Mouse (Mus musculus): ENCODE data around the gene Gm9639. TPM values are rescaled to one million over a fixed set of nuclear protein-coding genes. Genes with fewer than 3 reads are reported as not detected.
"Not testable (repeated sequence)": the region's sequence is repeated elsewhere in the genome, so short reads cannot be mapped to it uniquely, and the experiment has no call there.

The Gm9639 gene
- not detected for total RNA-seq (2021)
- long read RNA-seq, experiment 1 = 0 reads
- long read RNA-seq, experiment 2 = 0 reads

- intact Hi-C loops (cut with DNase I; ENCODE audit: low total_unique reads) = no loop called here
- DNase-seq = no peak
Observed at GRCm38 (mm10) chr10:77794976-77795375, at the start of gene Gm9639. Gene Gm9639, minus strand, starts transcription at chr10:77795076.

GRCm38 (mm10) chr10:77839006-77839405 is 44.1 kb upstream of the Gm9639 start:
- DNase-seq = no peak
- intact Hi-C loops (cut with DNase I; ENCODE audit: low total_unique reads) = no loop called here

- intact Hi-C loops (cut with DNase I; ENCODE audit: low total_unique reads) = no loop called here
- DNase-seq = no peak
Observed at GRCm38 (mm10) chr10:77835647-77836046, 40.8 kb upstream of the Gm9639 start, which contains the start of gene Krtap10-10. Gene Krtap10-10, plus strand, starts transcription at chr10:77835947.

- intact Hi-C loops (cut with DNase I; ENCODE audit: low total_unique reads) = no loop called here
- no peak for DNase-seq
Observed at GRCm38 (mm10) chr10:77826951-77827350, 32.1 kb upstream of the Gm9639 start, which contains the start of gene Krtap10-4. Gene Krtap10-4, minus strand, starts transcription at chr10:77827095.

- intact Hi-C loops (cut with DNase I; ENCODE audit: low total_unique reads) = no loop called here
- DNase-seq = no peak
Observed at GRCm38 (mm10) chr10:77819203-77819602, 24.3 kb upstream of the Gm9639 start.

GRCm38 (mm10) chr10:77818523-77818922 is 23.6 kb upstream of the Gm9639 start:
- intact Hi-C loops (cut with DNase I; ENCODE audit: low total_unique reads) = no loop called here
- DNase-seq = no peak

GRCm38 (mm10) chr10:77815514-77815913 is 20.6 kb upstream of the Gm9639 start:
- intact Hi-C loops (cut with DNase I; ENCODE audit: low total_unique reads) = no loop called here
- DNase-seq = no peak

- intact Hi-C loops (cut with DNase I; ENCODE audit: low total_unique reads) = no loop called here
- no peak for DNase-seq
Observed at GRCm38 (mm10) chr10:77814382-77814781, 19.5 kb upstream of the Gm9639 start, which contains the start of gene Gm2696. Gene Gm2696, plus strand, starts transcription at chr10:77814682.

- intact Hi-C loops (cut with DNase I; ENCODE audit: low total_unique reads) = no loop called here
- no peak for DNase-seq
Observed at GRCm38 (mm10) chr10:77811743-77812142, 16.9 kb upstream of the Gm9639 start, which contains the start of gene Gm9507. Gene Gm9507, minus strand, starts transcription at chr10:77811843.

- no peak for DNase-seq
- intact Hi-C loops (cut with DNase I; ENCODE audit: low total_unique reads) = no loop called here
Observed at GRCm38 (mm10) chr10:77804095-77804494, 9.2 kb upstream of the Gm9639 start.

GRCm38 (mm10) chr10:77798921-77799508 is 4.1 kb upstream of the Gm9639 start, which contains the start of gene Gm19668:
Gene Gm19668, minus strand, starts transcription at chr10:77799133.
- intact Hi-C loops (cut with DNase I; ENCODE audit: low total_unique reads) = no loop called here
- no peak for DNase-seq

GRCm38 (mm10) chr10:77798164-77798920 is 3.5 kb upstream of the Gm9639 start:
- DNase-seq; intact Hi-C loops (cut with DNase I; ENCODE audit: low total_unique reads): not testable (repeated sequence)

- DNase-seq = no peak
- intact Hi-C loops (cut with DNase I; ENCODE audit: low total_unique reads) = no loop called here
Observed at GRCm38 (mm10) chr10:77797677-77798076, 2.8 kb upstream of the Gm9639 start.

GRCm38 (mm10) chr10:77788621-77789020 is 6.3 kb downstream of the Gm9639 start:
- no peak for DNase-seq
- intact Hi-C loops (cut with DNase I; ENCODE audit: low total_unique reads) = no loop called here

GRCm38 (mm10) chr10:77787876-77788275 is 7.0 kb downstream of the Gm9639 start, which contains the start of gene Gm7137:
Gene Gm7137, minus strand, starts transcription at chr10:77788200.
- DNase-seq; intact Hi-C loops (cut with DNase I; ENCODE audit: low total_unique reads): not testable (repeated sequence)

- DNase-seq; intact Hi-C loops (cut with DNase I; ENCODE audit: low total_unique reads): not testable (repeated sequence)
Observed at GRCm38 (mm10) chr10:77783396-77783795, 11.5 kb downstream of the Gm9639 start.

GRCm38 (mm10) chr10:77782442-77782841 is 12.4 kb downstream of the Gm9639 start, which contains the start of gene Gm3250:
Gene Gm3250, minus strand, starts transcription at chr10:77782542.
- intact Hi-C loops (cut with DNase I; ENCODE audit: low total_unique reads); DNase-seq: not testable (repeated sequence)

- intact Hi-C loops (cut with DNase I; ENCODE audit: low total_unique reads) = not testable (repeated sequence)
Observed at GRCm38 (mm10) chr10:77776844-77777243, 18.0 kb downstream of the Gm9639 start, which contains the start of gene Gm7138. Gene Gm7138, minus strand, starts transcription at chr10:77776944.

GRCm38 (mm10) chr10:77772142-77772541 is 22.7 kb downstream of the Gm9639 start:
- intact Hi-C loops (cut with DNase I; ENCODE audit: low total_unique reads) = not testable (repeated sequence)

More at GRCm38 (mm10) chr10:77776844-77777243, 18.0 kb downstream of the Gm9639 start, which contains the start of gene Gm7138:
- DNase-seq = not testable (repeated sequence)

GRCm38 (mm10) chr10:77771225-77771624 is 23.7 kb downstream of the Gm9639 start, which contains the start of gene Gm3238:
Gene Gm3238, minus strand, starts transcription at chr10:77771325.
- DNase-seq; intact Hi-C loops (cut with DNase I; ENCODE audit: low total_unique reads): not testable (repeated sequence)

More at GRCm38 (mm10) chr10:77772142-77772541, 22.7 kb downstream of the Gm9639 start:
- DNase-seq = not testable (repeated sequence)

Measured in gastrocnemius, postnatal 14 days (tissue).